Mouse (Mus musculus): ENCODE data around the gene Mob3c. TPM values are rescaled to one million over a fixed set of nuclear protein-coding genes. Genes with fewer than 3 reads are reported as not detected.

The Mob3c gene
- polyA plus RNA-seq, 1 experiment from 2014 or later = 8.0 TPM

DNA sequence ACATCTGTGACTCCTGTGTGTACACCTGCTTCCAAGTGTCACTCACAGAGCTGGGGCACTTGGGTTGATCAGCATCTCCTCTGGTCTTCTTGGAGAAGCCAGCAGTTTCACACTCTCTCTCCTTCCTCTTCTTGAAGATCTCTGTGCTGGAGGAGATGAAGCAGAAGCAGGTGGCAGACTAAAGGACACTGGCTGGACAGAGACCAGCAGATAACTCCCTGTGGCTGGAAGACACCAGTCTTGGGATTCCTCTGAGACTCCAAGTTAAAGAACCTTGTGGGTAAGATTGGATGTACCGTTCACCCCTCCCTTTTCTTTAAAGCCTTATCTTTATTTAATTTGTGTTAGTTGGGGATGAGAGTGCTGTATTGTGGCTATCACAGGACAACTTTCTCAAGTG lies 20.2 kb downstream of the Mob3c start:
- H3K9ac ChIP-seq (ENCODE audit: low read length) = no peak overlapping the region
- no peak overlapping the region for H3K4me2 ChIP-seq (ENCODE audit: low read length)
- no peak overlapping the region for H3K27ac ChIP-seq (replicated peaks in 1 of 2; ENCODE audit: control insufficient read depth in 1 of 2, insufficient read depth in 1 of 2, low read depth in 2 of 2, low read length in 2 of 2)
- no peak for ATAC-seq (ENCODE audit: insufficient number of reproducible peaks, insufficient read depth, low FRiP score, low read depth)
- H3K4me1 ChIP-seq (ENCODE audit: control insufficient read depth in 2 of 2, insufficient read depth in 2 of 2, low read length in 2 of 2) = peaks cover 21 to 29% of the 10 kb centered on the region in 2 experiments
- H3K4me3 ChIP-seq (ENCODE audit: control insufficient read depth in 1 of 2, insufficient read depth in 1 of 2, low read depth in 1 of 2, low read length in 2 of 2) = no peak overlapping the region
- 0 out of 2 replicates have a peak, but pooled peaks cover 11% of the 10 kb centered on the region for H3K36me3 ChIP-seq (ENCODE audit: control insufficient read depth, insufficient read depth, low read length)
- no peaks in the 10 kb centered on the region for H3K9me3 ChIP-seq (ENCODE audit: control insufficient read depth, low read length)
- no peaks in the 10 kb centered on the region for H3K27me3 ChIP-seq (ENCODE audit: control insufficient read depth, insufficient read depth, low read length)
- WGBS = 56% methylated on average over 1 of the region's 1 CpGs

DNA sequence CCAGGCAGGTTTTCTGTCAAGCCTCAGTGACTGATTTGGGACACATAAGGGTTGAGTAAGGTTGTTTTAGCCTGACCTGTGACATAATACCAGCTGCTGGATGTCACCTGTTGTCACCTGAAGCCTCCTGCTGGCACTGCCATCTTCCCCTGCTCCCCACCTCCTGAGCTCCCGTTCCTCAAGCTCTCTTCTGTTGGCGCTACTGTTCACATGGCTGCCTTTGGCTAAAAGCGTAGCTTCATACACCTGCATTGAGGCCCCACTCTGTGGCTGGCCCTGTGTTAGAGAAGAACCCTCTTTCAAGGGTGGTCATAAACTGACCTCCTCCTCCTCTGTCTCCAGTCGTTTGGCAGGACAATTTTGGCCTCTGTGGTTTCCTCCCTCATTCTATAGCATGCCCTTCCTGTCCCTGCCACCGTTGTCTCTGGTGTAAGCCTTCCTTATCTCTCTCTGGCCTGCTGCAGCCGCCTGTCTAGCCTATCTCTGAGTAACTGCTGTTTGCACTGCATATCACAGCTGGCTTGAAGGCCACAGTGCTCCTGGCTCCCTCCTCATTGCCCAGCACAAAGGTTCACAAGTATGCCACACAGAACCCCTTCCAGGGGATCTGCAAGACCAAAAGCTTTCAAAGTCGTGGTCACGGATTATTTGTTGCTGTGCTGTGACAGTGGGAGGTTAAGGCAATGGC lies 21.2 kb downstream of the Mob3c start:
- peaks cover 21 to 29% of the 10 kb centered on the region in 2 experiments for H3K4me1 ChIP-seq (ENCODE audit: control insufficient read depth in 2 of 2, insufficient read depth in 2 of 2, low read length in 2 of 2)
- ATAC-seq (ENCODE audit: insufficient number of reproducible peaks, insufficient read depth, low FRiP score, low read depth) = peak; percentile 76; the same call in 1 of the 2 replicates
- peak overlapping the region; percentile 17; the same call in 1 of the 2 replicates for H3K9ac ChIP-seq (ENCODE audit: low read length)
- WGBS = 28% methylated on average over 8 of the region's 8 CpGs
- no peaks in the 10 kb centered on the region for H3K9me3 ChIP-seq (ENCODE audit: control insufficient read depth, low read length)
- H3K27ac ChIP-seq (replicated peaks in 1 of 2; ENCODE audit: control insufficient read depth in 1 of 2, insufficient read depth in 1 of 2, low read depth in 2 of 2, low read length in 2 of 2) = 0 out of 4 replicates have a peak overlapping the region, but pooled peaks of 1 of the 2 experiments have one; percentile 10
- H3K4me2 ChIP-seq (ENCODE audit: low read length) = no peak overlapping the region
- 0 out of 2 replicates have a peak, but pooled peaks cover 11% of the 10 kb centered on the region for H3K36me3 ChIP-seq (ENCODE audit: control insufficient read depth, insufficient read depth, low read length)
- H3K27me3 ChIP-seq (ENCODE audit: control insufficient read depth, insufficient read depth, low read length) = no peaks in the 10 kb centered on the region
- no peak overlapping the region for H3K4me3 ChIP-seq (ENCODE audit: control insufficient read depth in 1 of 2, insufficient read depth in 1 of 2, low read depth in 1 of 2, low read length in 2 of 2)

DNA sequence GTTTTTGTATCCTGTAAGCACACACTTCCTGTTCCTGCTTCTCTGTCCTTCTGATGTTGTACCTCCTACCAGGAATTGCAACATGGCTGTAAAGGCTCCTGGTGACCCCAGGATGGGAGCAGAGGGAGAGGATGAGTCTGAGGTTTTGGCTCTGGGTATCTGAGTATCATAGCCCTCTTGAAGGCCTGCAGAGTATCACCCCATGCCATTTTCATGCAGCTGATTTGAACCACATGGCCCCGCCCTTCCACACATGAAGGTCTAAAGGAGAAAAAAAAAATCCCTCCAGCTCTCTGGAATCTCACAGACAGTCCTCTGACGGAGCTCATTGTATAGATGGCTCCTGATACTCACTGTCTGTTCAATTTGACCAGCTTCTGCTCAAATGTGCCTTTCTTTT lies 22.2 kb downstream of the Mob3c start:
- Histone ChIP-seq H3K27me3 (ENCODE audit: control insufficient read depth, insufficient read depth, low read length) (no peaks in the 10 kb centered on the region), H3K4me1 (ENCODE audit: control insufficient read depth in 2 of 2, insufficient read depth in 2 of 2, low read length in 2 of 2) (peaks cover 21 to 29% of the 10 kb centered on the region in 2 experiments), H3K36me3 (ENCODE audit: control insufficient read depth, insufficient read depth, low read length) (0 out of 2 replicates have a peak, but pooled peaks cover 11% of the 10 kb centered on the region), H3K4me2 (ENCODE audit: low read length) (no peak overlapping the region), H3K4me3 (ENCODE audit: control insufficient read depth in 1 of 2, insufficient read depth in 1 of 2, low read depth in 1 of 2, low read length in 2 of 2) (no peak overlapping the region), H3K27ac (replicated peaks in 1 of 2; ENCODE audit: control insufficient read depth in 1 of 2, insufficient read depth in 1 of 2, low read depth in 2 of 2, low read length in 2 of 2) (no peak overlapping the region), H3K9ac (ENCODE audit: low read length) (no peak overlapping the region), H3K9me3 (ENCODE audit: control insufficient read depth, low read length) (no peaks in the 10 kb centered on the region)
- 73% methylated on average over 2 of the region's 2 CpGs for WGBS
- no peak for ATAC-seq (ENCODE audit: insufficient number of reproducible peaks, insufficient read depth, low FRiP score, low read depth)

DNA sequence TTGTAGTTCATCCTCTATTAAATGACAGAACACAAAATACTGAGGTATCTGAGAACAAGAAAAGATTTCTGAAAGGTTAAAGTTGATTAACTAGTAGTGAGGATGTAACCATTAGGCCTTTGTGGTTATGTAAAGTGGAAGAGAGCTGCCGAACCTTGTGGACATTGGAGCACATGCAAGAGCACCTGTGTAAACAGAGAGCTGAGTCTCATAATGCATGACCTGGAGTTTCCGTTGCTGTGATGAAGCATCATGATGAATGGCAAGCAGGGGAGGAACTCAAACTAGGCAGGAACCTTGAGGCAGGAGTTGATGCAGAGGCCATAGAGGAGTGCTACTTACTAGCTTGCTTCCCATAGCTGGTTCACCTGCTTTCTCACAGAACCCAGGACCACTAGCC lies 22.7 kb downstream of the Mob3c start:
- Histone ChIP-seq H3K9me3 (ENCODE audit: control insufficient read depth, low read length) (no peaks in the 10 kb centered on the region), H3K27me3 (ENCODE audit: control insufficient read depth, insufficient read depth, low read length) (no peaks in the 10 kb centered on the region), H3K4me1 (ENCODE audit: control insufficient read depth in 2 of 2, insufficient read depth in 2 of 2, low read length in 2 of 2) (peaks cover 21 to 29% of the 10 kb centered on the region in 2 experiments), H3K36me3 (ENCODE audit: control insufficient read depth, insufficient read depth, low read length) (0 out of 2 replicates have a peak, but pooled peaks cover 11% of the 10 kb centered on the region), H3K9ac (ENCODE audit: low read length) (no peak overlapping the region), H3K27ac (replicated peaks in 1 of 2; ENCODE audit: control insufficient read depth in 1 of 2, insufficient read depth in 1 of 2, low read depth in 2 of 2, low read length in 2 of 2) (no peak overlapping the region), H3K4me3 (ENCODE audit: control insufficient read depth in 1 of 2, insufficient read depth in 1 of 2, low read depth in 1 of 2, low read length in 2 of 2) (no peak overlapping the region), H3K4me2 (ENCODE audit: low read length) (no peak overlapping the region)
- WGBS = 75% methylated on average over 2 of the region's 2 CpGs
- ATAC-seq (ENCODE audit: insufficient number of reproducible peaks, insufficient read depth, low FRiP score, low read depth) = no peak

DNA sequence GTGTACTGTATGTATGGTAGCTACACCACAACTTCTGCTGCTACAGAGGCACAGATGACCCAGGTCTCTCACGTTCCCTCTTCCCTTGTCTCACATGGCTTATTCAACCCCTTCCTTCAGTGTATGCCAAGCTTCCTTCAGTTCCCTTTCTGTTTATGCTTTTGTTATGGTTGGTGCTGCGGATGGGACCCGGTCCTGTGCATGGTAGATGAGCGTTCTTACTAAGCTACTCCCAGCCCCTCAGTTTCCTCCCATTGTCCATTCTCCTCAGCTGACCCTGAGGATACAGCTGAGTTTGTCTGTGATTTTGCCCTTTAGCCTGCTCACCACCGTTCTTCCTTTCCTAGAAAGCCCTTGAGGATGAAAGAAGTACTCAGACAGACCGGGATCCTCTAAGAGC lies 23.7 kb downstream of the Mob3c start:
- 0 out of 2 replicates have a peak, but pooled peaks cover 11% of the 10 kb centered on the region for H3K36me3 ChIP-seq (ENCODE audit: control insufficient read depth, insufficient read depth, low read length)
- peaks cover 25 to 28% of the 10 kb centered on the region in 2 experiments for H3K4me1 ChIP-seq (ENCODE audit: control insufficient read depth in 2 of 2, insufficient read depth in 2 of 2, low read length in 2 of 2)
- H3K9ac ChIP-seq (ENCODE audit: low read length) = no peak overlapping the region
- H3K4me3 ChIP-seq (ENCODE audit: control insufficient read depth in 1 of 2, insufficient read depth in 1 of 2, low read depth in 1 of 2, low read length in 2 of 2) = no peak overlapping the region
- H3K27ac ChIP-seq (replicated peaks in 1 of 2; ENCODE audit: control insufficient read depth in 1 of 2, insufficient read depth in 1 of 2, low read depth in 2 of 2, low read length in 2 of 2) = no peak overlapping the region
- no peak for ATAC-seq (ENCODE audit: insufficient number of reproducible peaks, insufficient read depth, low FRiP score, low read depth)
- WGBS = 53% methylated on average over 6 of the region's 6 CpGs
- no peak overlapping the region for H3K4me2 ChIP-seq (ENCODE audit: low read length)
- no peaks in the 10 kb centered on the region for H3K9me3 ChIP-seq (ENCODE audit: control insufficient read depth, low read length)
- H3K27me3 ChIP-seq (ENCODE audit: control insufficient read depth, insufficient read depth, low read length) = no peaks in the 10 kb centered on the region

DNA sequence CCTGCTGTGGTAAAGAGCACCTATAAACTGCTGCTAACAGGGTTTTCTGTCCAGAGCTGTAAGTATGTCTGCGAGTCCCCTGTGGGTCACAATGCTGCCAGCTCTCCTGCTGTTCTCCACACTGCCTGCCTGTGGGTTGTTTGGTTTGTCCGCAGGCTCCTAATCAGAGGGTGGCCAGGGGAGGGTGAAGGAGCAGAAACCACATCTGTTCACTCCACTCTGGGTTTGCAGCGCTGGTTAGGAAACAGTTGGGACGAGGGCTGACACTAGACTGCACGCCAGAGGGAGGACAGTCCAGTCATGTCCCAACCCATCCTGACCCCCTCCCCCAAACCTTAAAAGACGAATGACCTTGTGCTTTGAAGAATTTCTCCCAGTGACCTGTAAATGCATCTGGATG lies 27.2 kb downstream of the Mob3c start:
- Histone ChIP-seq H3K4me2 (ENCODE audit: low read length) (no peak overlapping the region), H3K4me1 (ENCODE audit: control insufficient read depth in 2 of 2, insufficient read depth in 2 of 2, low read length in 2 of 2) (peaks cover under 1 to 8% of the 10 kb centered on the region in 2 experiments; a peak in 3 of 4 replicates), H3K9ac (ENCODE audit: low read length) (no peak overlapping the region), H3K4me3 (ENCODE audit: control insufficient read depth in 1 of 2, insufficient read depth in 1 of 2, low read depth in 1 of 2, low read length in 2 of 2) (no peak overlapping the region), H3K27ac (replicated peaks in 1 of 2; ENCODE audit: control insufficient read depth in 1 of 2, insufficient read depth in 1 of 2, low read depth in 2 of 2, low read length in 2 of 2) (no peak overlapping the region), H3K36me3 (ENCODE audit: control insufficient read depth, insufficient read depth, low read length) (peaks cover 29% of the 10 kb centered on the region), H3K9me3 (ENCODE audit: control insufficient read depth, low read length) (no peaks in the 10 kb centered on the region), H3K27me3 (ENCODE audit: control insufficient read depth, insufficient read depth, low read length) (no peaks in the 10 kb centered on the region)
- no peak for ATAC-seq (ENCODE audit: insufficient number of reproducible peaks, insufficient read depth, low FRiP score, low read depth)
- 60% methylated on average over 6 of the region's 6 CpGs for WGBS

DNA sequence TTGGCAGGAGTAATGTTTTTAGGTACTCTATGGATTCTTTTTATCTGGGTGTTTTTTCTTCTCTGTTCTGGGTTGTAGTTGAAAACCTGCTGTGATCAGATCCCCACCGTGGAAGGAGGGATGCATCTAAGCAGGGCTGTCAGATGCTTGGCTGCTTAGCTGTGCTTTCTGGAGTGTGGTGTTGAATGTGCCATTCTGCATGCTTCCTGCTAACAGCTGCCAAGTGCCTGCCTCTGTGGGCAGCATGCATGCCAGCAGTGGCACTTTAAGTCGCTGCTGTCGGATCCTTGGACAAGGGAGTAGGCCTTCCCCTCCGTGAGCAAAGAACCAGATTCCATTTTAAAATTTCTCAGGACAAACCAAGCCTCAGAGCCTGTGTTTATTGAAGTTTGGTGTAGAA lies 27.7 kb downstream of the Mob3c start:
- Histone ChIP-seq H3K27me3 (ENCODE audit: control insufficient read depth, insufficient read depth, low read length) (no peaks in the 10 kb centered on the region), H3K9ac (ENCODE audit: low read length) (no peak overlapping the region), H3K4me1 (ENCODE audit: control insufficient read depth in 2 of 2, insufficient read depth in 2 of 2, low read length in 2 of 2) (peaks cover 0 to 8% of the 10 kb centered on the region in 2 experiments; a peak in 2 of 4 replicates), H3K4me3 (ENCODE audit: control insufficient read depth in 1 of 2, insufficient read depth in 1 of 2, low read depth in 1 of 2, low read length in 2 of 2) (no peak overlapping the region), H3K4me2 (ENCODE audit: low read length) (no peak overlapping the region), H3K36me3 (ENCODE audit: control insufficient read depth, insufficient read depth, low read length) (peaks cover 34% of the 10 kb centered on the region), H3K27ac (replicated peaks in 1 of 2; ENCODE audit: control insufficient read depth in 1 of 2, insufficient read depth in 1 of 2, low read depth in 2 of 2, low read length in 2 of 2) (no peak overlapping the region), H3K9me3 (ENCODE audit: control insufficient read depth, low read length) (no peaks in the 10 kb centered on the region)
- WGBS = 58% methylated on average over 4 of the region's 4 CpGs
- ATAC-seq (ENCODE audit: insufficient number of reproducible peaks, insufficient read depth, low FRiP score, low read depth) = no peak

Measured in heart, embryonic 14.5 days (tissue).